Mouse (Mus musculus): ENCODE results near the gene Metrnl. TPM values are rescaled to one million over a fixed set of nuclear protein-coding genes. Genes with fewer than 3 reads are reported as not detected.

Gene Metrnl
- total and polyA plus RNA-seq, 3 experiments, result 18.0 to 21.2 (median 20.4) TPM

DNA sequence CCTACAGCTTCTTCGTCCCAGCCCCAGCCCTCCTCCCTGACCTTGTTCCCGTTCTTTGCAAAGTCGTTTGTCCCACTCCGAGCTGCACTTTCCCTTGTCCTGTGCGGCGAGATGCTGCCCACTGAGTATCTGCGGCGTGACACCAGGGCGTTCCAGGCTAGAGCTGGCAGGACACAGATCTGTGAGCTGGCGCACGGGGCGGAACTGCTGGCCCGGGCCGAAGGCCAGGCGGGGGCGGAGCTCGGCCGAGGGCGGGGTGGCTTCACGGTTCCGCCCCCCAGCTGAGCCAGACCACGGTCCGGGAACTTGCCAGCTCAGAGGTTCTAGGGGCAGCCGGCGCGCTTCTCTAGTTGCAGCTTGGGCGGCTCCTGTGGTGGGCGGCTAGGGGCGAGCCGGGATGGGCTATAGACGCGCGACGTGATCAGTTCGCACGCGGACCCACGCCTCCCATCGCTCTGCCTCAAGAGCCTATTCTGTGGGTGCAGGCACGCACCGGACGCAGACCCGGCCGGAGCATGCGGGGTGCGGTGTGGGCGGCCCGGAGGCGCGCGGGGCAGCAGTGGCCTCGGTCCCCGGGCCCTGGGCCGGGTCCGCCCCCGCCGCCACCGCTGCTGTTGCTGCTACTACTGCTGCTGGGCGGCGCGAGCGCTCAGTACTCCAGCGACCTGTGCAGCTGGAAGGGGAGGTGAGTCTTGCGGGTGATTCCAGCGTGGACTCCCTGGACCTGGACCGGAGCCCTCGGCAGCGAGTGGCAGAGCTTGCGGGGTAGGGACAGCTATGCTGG, 959 bp downstream of the Metrnl start:
- no peaks in the 10 kb centered on the region for H3K36me3 ChIP-seq (ENCODE audit: control insufficient read depth, insufficient read depth, low read length)
- H3K4me3 ChIP-seq, result peak overlapping the region; percentile 74
- TF ChIP-seq EP300 (IDR thresholded peaks at IDR 0.05; ENCODE audit: insufficient read depth, low read depth, low read length) (peak; percentile 71; the same call in 1 of the 2 replicates), POLR2A (IDR thresholded peaks at IDR 0.05; ENCODE audit: insufficient read depth, low read depth, low read length) (peak; percentile 82), CTCF (IDR thresholded peaks at IDR 0.05) (no peak)
- no peaks in the 10 kb centered on the region for H3K27me3 ChIP-seq (ENCODE audit: control insufficient read depth, insufficient read depth, low read length)
- peaks cover 2% of the 10 kb centered on the region for H3K79me2 ChIP-seq (replicated peaks; ENCODE audit: control insufficient read depth, insufficient read depth, low read length)
- intact Hi-C loops (cut with DNase I), result loop anchor here (1.0 to 5.0 kb wide), 3 partner anchors 29 to 100 kb away; partner anchors contain the start of gene B3gntl1
- peak overlapping the region; percentile 90 for H3K9ac ChIP-seq (ENCODE audit: low read depth, low read length)
- H3K27ac ChIP-seq, result peak overlapping the region; percentile 90
- DNase-seq, result peak; percentile 97 to 99
- WGBS, result under 1% methylated on average over 69 of the region's 69 CpGs
- peaks cover 6% of the 10 kb centered on the region for H3K4me1 ChIP-seq (ENCODE audit: control insufficient read depth, insufficient read depth, low read length)

DNA sequence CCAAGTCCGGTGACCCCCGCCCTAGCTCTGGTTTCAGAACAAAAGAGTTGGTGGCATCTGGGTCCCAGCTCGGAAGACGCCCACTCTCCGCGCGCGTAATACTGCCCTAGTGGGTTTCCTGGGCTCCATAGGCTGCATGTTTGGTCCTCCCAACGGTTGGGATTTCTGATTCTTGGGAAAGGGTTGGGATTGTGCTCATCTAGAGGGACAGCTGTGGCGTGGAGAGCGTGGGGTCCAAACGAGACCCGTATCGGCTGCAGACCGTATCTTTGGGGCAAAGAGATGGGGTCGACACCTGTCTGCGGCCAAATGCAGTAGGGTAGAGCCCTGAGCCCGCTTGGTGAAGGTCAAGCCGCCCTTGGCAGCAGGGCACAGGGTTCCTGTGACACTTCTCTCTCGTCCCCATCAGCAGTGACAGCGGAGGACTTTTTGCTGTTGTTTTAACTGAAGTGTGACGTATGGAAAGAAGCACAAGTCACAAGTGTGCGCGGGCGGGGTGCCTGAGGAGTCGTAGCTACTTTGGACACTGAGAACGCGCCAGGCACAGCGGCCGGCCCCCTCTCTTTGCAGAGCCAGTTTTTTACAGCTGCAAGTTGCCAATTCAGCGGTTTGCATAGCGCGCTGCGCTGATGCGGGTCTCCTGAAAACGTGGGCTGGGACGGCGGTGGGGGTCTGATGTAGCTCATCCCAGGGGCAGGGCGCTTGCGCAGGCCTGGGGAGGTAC, 1.7 kb downstream of the Metrnl start:
- Histone ChIP-seq H3K79me2 (replicated peaks; ENCODE audit: control insufficient read depth, insufficient read depth, low read length) (peaks cover 2% of the 10 kb centered on the region), H3K27me3 (ENCODE audit: control insufficient read depth, insufficient read depth, low read length) (no peaks in the 10 kb centered on the region), H3K4me3 (peak overlapping the region; percentile 74), H3K9ac (ENCODE audit: low read depth, low read length) (peak overlapping the region; percentile 90), H3K36me3 (ENCODE audit: control insufficient read depth, insufficient read depth, low read length) (no peaks in the 10 kb centered on the region), H3K4me1 (ENCODE audit: control insufficient read depth, insufficient read depth, low read length) (peaks cover 6% of the 10 kb centered on the region), H3K27ac (peak overlapping the region; percentile 90)
- DNase-seq, result peak; percentile 77 to 82
- TF ChIP-seq POLR2A (IDR thresholded peaks at IDR 0.05; ENCODE audit: insufficient read depth, low read depth, low read length) (no peak), EP300 (IDR thresholded peaks at IDR 0.05; ENCODE audit: insufficient read depth, low read depth, low read length) (no peak), CTCF (IDR thresholded peaks at IDR 0.05) (no peak)
- under 1% methylated on average over 40 of the region's 40 CpGs for WGBS
- intact Hi-C loops (cut with DNase I), result loop anchor here (1.0 to 5.0 kb wide), 3 partner anchors 30 to 100 kb away; partner anchors contain the start of gene B3gntl1

DNA sequence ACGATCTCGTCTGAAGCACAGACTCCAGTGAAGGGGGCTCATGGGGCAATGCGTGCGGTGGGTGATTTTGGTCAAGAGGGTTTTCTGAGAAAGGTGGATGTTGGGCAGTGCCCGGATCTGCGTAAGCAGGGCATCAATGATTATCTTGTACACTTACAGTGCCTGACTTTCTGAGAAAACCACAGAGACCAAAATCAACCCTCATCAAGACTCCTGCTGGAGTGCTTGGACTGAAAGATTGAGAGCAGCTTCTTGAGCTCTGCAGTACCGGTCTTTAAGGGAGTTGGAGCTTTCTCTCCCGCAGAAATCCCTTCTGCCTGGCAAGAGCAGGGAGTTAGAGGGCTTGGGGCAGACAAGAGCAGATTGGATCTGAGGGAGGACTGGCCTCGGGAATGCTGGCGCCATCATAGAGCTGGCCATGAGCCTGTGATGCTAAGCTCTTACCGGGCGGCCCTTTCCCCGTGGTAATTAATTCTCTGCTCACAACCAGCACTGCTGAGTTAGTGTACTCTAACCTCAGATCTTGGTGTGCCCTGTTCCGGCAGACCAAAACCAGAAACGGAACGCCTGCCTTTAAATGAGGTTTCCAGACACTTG, 2.4 kb downstream of the Metrnl start:
- Histone ChIP-seq H3K9ac (ENCODE audit: low read depth, low read length) (peak overlapping the region; percentile 90), H3K79me2 (replicated peaks; ENCODE audit: control insufficient read depth, insufficient read depth, low read length) (peaks cover 2% of the 10 kb centered on the region), H3K4me1 (ENCODE audit: control insufficient read depth, insufficient read depth, low read length) (peaks cover 6% of the 10 kb centered on the region), H3K4me3 (peak overlapping the region; percentile 74), H3K27me3 (ENCODE audit: control insufficient read depth, insufficient read depth, low read length) (no peaks in the 10 kb centered on the region), H3K27ac (peak overlapping the region; percentile 90), H3K36me3 (ENCODE audit: control insufficient read depth, insufficient read depth, low read length) (no peaks in the 10 kb centered on the region)
- no peak for TF ChIP-seq EP300 (IDR thresholded peaks at IDR 0.05; ENCODE audit: insufficient read depth, low read depth, low read length)
- TF ChIP-seq POLR2A (IDR thresholded peaks at IDR 0.05; ENCODE audit: insufficient read depth, low read depth, low read length), result no peak
- TF ChIP-seq CTCF (IDR thresholded peaks at IDR 0.05), result no peak
- WGBS, result 25% methylated on average over 16 of the region's 16 CpGs
- DNase-seq, result peak in 1 of 2 experiments; percentile 33
- intact Hi-C loops (cut with DNase I), result loop anchor here (2.0 to 5.0 kb wide), 2 partner anchors 51 to 99 kb away; no protein-coding TSS in a partner anchor

DNA sequence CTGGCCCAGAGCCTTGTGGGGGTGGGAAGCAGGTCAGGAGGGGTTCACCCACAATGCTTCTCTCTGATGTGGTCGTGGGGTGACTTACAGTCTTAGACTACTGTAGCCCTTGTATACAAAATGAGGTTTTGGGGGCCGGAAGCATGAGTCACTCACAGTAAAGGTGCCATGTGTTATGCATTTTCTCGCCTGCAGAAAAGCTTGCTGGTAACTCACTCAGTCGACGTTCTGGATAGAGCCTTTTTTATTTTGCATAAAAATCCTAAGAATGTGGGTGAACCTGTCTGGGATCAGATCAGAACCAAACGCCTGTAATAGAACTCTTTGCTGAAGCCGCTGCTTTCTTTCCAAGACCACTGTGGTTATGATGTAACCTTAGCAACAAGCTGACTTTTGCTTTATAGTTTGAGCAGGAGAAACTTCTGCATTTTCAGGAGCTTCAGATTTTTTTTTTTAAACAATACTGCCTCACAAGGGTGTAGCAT, 5.2 kb downstream of the Metrnl start:
- intact Hi-C loops (cut with DNase I), result no loop called here
- Histone ChIP-seq H3K27ac (no peak overlapping the region), H3K4me3 (no peak overlapping the region), H3K4me1 (ENCODE audit: control insufficient read depth, insufficient read depth, low read length) (peaks cover 6% of the 10 kb centered on the region), H3K79me2 (replicated peaks; ENCODE audit: control insufficient read depth, insufficient read depth, low read length) (peaks cover 2% of the 10 kb centered on the region), H3K9ac (ENCODE audit: low read depth, low read length) (no peak overlapping the region), H3K36me3 (ENCODE audit: control insufficient read depth, insufficient read depth, low read length) (no peaks in the 10 kb centered on the region), H3K27me3 (ENCODE audit: control insufficient read depth, insufficient read depth, low read length) (no peaks in the 10 kb centered on the region)
- TF ChIP-seq EP300 (IDR thresholded peaks at IDR 0.05; ENCODE audit: insufficient read depth, low read depth, low read length) (no peak), POLR2A (IDR thresholded peaks at IDR 0.05; ENCODE audit: insufficient read depth, low read depth, low read length) (no peak), CTCF (IDR thresholded peaks at IDR 0.05) (no peak)
- 47% methylated on average over 7 of the region's 7 CpGs for WGBS
- DNase-seq, result peak in 1 of 2 experiments; percentile 31

DNA sequence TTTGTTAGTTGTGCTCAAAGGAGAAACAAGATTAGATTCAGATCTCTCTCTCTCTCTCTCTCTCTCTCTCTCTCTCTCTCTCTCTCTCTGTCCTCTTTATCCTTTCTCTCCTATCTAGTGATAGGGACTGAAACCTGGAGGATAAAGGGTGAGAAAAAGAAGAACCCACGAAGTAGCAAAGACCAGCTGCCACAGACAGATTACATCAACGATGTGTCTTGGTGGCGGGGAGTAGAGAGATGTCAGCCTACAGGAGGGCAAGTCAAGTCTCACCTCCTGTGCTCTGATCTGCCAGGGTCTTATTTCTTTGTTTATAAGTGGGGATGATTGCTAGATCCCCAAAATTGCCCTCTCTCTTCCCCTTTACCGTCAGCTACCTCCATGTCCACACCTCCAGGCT, 7.9 kb downstream of the Metrnl start:
- TF ChIP-seq POLR2A (IDR thresholded peaks at IDR 0.05; ENCODE audit: insufficient read depth, low read depth, low read length) (no peak), CTCF (IDR thresholded peaks at IDR 0.05) (no peak), EP300 (IDR thresholded peaks at IDR 0.05; ENCODE audit: insufficient read depth, low read depth, low read length) (no peak)

More for the DNA sequence above, 7.9 kb downstream of the Metrnl start:
- WGBS, result 58% methylated on average over 4 of the region's 4 CpGs
- Histone ChIP-seq H3K36me3 (ENCODE audit: control insufficient read depth, insufficient read depth, low read length) (peaks cover 3% of the 10 kb centered on the region), H3K79me2 (replicated peaks; ENCODE audit: control insufficient read depth, insufficient read depth, low read length) (peaks cover 1% of the 10 kb centered on the region), H3K27me3 (ENCODE audit: control insufficient read depth, insufficient read depth, low read length) (no peaks in the 10 kb centered on the region), H3K4me1 (ENCODE audit: control insufficient read depth, insufficient read depth, low read length) (peaks cover 6% of the 10 kb centered on the region), H3K9ac (ENCODE audit: low read depth, low read length) (no peak overlapping the region), H3K4me3 (no peak overlapping the region), H3K27ac (no peak overlapping the region)
- intact Hi-C loops (cut with DNase I), result no loop called here
- no peak for DNase-seq
